Mouse (Mus musculus): Measurements from ENCODE around the gene Pitpnm1.

GRCm38 (mm10) chr19:4097441-4097825 is 2.4 kb upstream of the Pitpnm1 start:
- TF ChIP-seq POLR2A (IDR thresholded peaks at IDR 0.05; ENCODE audit: low read depth, low read length) (no peak), CTCF (IDR thresholded peaks at IDR 0.05; ENCODE audit: extremely low read depth, insufficient read depth, insufficient read length, insufficient replicate concordance) (no peak)
